Mouse (Mus musculus): ENCODE data around the gene Eaf2.

DNA sequence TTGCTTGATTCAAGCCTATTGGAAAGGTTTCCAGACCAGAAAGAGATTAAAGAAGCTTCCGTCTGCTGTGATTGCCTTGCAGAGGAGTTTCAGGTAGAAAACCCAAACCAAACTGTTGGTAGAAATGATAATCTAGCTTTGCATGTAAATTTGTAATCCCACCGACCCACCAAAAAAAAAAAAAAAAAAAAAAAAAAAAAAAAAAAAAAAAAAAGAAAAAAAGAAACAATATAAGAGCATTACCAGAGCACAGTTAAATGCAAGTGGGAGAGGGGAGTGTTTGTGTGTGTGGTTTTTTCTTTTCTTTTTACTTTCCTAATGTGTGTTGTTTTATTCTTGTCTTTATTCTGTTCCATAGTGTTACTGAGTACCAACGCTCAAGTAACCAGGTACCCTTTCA is 23.6 kb downstream of the Eaf2 start:
- TF ChIP-seq MAFK (IDR thresholded peaks at IDR 0.05; ENCODE audit: insufficient read depth, low read depth, low read length) (no peak), HCFC1 (IDR thresholded peaks at IDR 0.05; ENCODE audit: borderline replicate concordance, insufficient read depth, low read length) (no peak), ZC3H11A (IDR thresholded peaks at IDR 0.05; ENCODE audit: borderline replicate concordance, low read depth, low read length) (no peak), CHD2 (IDR thresholded peaks at IDR 0.05; ENCODE audit: low read depth, low read length) (no peak), ZNF384 (IDR thresholded peaks at IDR 0.05; ENCODE audit: low read depth, low read length) (no peak; the same call in none of the 2 replicates)

Data from ES-E14 (cell line).